Mouse (Mus musculus) cerebellum, postnatal 10 days (tissue): ENCODE measurements around the gene Zfp949.
"Not testable (repeated sequence)": the region's sequence is repeated elsewhere in the genome, so short reads cannot be mapped to it uniquely, and the experiment has no call there.

Experiments used
- DNase-seq, 2 experiments: peaks; one replicate each; pipeline ENCODE4 v3.0.0; 2021; ENCODE audit warnings: mixed read lengths in 2 of 2

Gene Zfp949

DNA sequence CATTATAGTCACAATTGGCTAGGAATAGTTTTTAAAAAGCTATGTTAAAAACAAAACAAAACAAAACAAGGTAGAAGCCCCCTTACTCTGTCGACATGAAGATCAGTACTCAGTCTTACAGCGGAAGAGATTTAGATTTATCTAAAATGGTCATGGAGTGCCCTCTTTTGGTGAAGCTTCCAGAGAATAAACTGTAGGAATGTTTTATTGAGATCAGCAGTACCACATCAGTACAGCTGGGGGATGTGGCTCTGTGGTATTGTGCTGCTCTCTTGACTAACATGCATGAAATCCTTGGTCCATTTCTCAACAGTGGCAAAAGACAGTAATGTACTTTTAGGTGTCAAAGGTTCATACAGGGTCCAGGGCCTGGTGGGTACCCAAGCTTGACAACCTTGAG, 5.0 kb upstream of the Zfp949 start:
- peak; percentile 32 to 61 for DNase-seq

DNA sequence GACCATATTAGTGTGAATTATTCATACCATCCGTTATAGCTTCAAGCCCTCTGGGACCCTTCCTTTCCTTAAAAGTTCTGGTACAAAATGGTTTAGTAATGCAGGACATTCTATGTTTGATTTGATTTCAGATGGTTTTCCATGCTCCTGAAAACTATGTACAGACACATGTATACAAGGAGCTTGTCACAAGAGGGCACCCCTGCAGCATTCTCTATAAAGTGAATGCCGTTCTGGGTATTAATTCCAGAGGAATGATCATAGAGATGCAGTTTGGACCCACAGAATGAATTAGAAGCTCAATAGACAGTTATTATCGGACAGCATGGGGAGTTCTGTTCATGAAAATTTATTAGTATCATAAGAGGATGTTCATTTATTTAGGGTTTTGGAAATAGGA, 2.3 kb upstream of the Zfp949 start:
- DNase-seq, result peak; percentile 74

DNA sequence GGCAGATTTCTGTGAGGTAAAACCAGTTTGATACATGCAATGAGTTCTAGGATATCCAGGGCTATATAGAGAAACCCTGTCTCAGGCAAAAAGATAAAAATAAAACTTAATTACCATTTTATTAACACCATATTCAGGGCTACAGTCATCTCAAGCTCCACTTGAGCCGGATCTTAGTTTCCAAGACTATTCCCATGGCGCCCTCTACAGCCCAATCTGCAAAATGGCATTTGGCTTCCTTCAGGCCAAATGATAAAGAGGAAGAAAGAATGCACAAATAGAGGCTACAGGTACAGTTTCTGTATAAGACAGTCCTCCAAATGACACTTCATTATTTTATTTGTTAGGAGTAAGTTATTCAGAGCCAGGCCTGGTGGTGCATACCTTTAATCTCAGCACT, 1.7 kb upstream of the Zfp949 start:
- peak; percentile 76 to 82 for DNase-seq

DNA sequence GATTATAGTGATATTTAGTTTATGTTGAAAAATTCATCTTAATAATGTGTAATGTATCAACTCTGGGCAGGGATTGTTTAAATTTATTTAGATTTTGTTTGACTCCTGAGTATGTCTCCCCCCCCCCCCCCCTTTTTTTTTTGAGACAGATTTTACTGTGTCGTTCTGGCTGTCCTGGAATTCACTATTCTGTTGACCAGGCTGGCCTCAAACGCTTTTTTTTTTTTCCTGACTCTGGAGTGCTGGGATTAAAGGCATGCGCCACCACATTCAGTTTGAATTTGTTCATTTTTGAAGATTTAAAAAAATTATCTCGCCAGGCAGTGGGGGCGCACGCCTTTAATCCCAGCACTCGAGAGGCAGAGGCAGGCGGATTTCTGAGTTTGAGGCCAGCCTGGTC, 1.2 kb upstream of the Zfp949 start:
- no peak for DNase-seq

DNA sequence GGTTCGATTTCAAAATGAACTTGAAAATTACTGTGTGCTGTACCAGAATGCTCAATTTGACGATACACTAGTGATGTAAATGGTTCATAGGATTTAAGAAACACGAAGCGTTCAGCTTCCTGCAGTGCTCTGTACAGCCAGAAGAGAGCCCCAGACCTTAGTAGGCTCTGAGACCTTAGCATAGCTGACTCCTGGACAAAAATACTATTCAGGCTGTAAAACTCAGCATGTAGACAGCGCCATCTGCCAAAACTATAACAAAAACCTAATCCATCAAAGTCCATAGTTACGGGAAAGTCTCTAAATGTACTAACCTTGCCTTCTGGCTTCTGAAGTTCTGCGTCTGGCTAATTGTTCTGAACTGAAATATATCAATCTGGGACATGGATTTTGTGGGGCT, 550 bp upstream of the Zfp949 start:
- DNase-seq, result peak; percentile 61 to 66

DNA sequence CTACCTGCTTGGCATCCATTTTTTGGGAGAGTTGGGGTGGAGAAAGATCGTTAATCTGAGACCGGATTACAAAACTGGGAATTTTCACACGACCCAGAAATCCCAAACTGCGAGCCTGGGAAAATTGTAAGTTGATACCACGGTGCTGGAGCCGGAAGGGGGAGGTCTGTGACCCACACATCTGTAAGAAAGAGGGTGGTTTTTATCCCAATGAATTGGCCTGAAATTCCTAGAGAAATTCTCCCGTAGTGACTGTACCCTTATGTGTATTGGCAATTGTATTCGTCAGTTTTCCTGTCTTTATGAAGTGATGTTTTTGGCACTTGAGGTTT, 760 bp downstream of the Zfp949 start:
- no peak for DNase-seq

DNA sequence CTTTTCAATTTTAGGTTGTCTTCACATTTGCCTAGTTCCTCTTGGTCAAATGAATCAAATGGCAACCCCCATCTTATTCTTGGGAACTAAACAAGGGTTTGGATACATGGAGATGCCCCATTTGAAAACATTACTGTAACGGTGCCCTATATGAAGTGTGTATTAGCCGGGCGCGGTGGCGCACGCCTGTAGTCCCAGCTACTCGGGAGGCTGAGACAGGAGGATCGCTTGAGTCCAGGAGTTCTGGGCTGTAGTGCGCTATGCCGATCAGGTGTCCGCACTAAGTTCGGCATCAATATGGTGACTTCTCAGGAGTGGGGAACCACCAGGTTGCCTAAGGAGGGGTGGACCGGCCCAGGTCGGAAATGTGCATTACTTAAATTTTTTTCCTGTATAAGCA, 5.3 kb downstream of the Zfp949 start:
- no peak for DNase-seq

DNA sequence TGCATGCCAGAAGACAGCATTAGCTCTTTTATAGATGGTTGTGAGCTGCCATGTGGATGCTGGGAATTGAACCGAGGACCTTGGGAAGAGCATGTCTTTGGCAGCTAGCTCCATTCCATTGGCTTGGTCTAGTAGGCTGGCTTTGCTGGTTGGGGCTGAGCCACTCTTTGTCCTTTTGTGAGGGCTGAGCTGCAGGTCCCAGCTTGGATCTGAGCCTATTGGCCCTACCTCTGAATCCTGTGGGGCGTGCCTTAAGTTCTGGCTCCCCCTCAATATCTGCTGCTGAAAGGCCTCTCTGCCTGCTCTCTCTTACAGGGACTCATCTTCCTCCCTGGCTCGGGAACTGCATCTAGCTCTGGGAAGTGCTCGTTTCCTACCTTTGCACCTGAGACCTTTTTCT, 10.3 kb downstream of the Zfp949 start:
- DNase-seq, result peak; percentile 61 to 74

DNA sequence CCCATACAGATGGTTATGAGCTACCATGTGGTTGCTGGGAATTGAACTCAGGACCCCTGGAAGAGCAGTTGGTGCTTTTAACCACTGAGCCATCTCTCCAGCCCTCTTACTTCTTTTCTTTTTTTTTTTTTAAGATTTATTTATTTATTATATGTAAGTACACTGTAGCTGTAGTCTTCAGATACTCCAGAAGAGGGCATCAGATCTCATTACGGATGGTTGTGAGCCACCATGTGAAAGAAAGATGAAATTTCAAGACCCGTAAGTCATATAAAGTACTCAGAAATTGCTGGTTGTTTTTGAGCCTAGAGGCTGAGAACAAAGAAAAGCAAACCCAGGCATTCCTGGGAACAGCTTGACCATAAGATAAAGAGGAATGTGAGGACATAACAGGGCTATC, 13.7 kb downstream of the Zfp949 start:
- not testable (repeated sequence) for DNase-seq

DNA sequence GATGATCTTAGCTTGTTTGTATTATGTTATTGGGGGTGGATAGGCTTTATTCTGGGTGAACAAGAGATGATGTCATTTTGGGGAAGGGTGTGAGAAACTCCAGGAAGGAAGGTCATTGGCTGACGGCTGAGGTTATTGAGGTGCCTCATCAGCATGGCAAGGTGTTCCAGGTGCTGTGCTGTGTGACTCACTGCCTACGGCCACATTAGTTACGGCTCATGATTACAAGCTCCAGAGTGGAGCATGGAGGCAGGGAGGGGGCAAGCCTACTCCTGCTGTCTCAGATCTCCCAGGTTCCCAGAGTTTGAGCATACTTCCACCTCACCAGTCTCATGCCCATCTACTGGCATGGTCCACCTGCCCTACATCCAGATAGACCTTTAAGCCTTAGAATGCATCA, 22.7 kb downstream of the Zfp949 start:
- DNase-seq, result not testable (repeated sequence)

DNA sequence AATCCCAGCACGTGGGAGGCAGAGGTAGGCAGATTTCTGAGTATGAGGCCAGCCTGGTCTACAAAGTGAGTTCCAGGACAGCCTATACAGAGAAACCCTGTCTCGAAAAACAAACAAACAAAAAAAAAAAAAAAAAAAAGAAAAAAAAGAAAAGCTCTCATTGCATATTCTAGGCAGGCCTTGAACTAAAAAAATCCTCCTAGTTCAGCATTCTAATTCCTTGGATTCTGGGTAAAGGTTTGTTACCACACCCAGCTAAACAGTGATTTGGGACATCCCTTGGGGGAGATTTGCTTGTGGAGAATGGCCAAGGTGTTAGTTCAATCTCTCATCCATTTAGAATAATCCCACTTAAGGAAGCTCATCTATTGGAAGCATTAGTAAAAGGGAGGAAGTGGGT, 32.8 kb downstream of the Zfp949 start, which contains the start of gene Trim43a:
TSS of gene Trim43a (plus strand) at position 301 of the 400 bp plus-strand sequence.
- not testable (repeated sequence) for DNase-seq

DNA sequence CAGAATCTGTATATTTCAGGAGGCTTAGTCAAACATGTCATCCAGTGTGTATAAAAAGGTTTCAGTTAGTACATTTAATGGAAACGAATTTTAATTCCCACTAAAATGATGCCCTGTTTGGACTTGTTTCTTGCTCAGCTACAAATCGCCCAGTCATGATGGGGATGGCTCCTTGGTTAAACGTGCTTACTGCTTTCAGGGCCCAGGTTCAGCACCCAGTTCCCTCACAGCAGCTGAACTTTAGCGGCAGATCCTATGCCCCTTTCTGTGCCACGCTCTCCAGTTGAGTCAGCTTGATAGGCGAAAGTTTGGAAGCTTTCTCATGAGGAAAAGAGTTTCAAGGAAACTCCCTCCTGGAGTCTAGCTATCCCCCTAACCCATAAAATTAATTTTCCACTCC, 45.9 kb downstream of the Zfp949 start:
- not testable (repeated sequence) for DNase-seq

DNA sequence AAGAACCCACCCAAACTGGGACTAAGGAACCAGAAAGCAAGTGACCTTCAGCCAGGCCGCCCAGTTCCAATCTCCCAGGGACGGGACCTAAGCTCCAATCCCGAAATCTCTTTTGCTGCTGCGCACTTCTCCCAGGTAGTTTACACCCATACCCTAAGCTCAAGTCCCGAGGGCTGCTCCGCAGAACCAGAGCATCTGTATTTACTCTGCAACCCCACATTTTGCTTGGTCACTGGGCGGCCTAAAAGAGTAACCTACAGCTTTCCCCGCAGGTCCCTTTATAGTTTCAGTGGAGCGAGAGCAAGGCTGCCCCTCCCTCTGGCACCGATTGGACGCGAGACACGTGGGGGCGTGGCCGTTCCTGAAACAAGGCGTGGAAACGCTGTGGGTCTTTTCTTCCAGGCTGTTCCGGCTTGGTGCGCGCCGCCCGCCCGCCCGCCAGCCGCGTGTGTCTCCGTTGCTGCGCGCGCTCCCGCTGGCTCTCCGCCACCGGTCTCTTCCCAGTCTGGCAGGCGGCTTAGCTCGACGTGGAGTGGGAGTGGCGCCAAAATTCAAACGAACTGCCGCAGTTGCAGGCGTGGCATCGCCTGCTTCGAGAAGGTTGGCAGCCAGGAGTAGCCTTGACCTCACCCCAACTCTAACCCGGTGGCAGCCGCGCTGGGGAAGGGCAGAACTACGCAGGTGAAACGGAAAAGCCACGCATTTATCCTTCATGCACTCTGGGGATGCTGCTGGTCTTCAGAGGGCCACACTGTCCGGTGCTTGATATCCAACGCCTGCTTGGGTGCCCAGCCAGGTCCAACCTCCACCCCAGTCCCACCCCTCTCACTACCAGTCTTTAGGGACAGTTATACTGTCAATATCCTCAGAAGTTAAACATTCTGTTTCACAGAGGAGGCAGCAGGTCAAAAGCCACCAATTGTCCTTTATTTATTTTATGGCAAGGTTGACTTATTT, 51.7 kb downstream of the Zfp949 start:
- peak; percentile 100 for DNase-seq
